Mouse (Mus musculus): ENCODE results near the gene Polr1e.
A peak's percentile ranks its signal among the peaks of the same experiment; 100 is the strongest.

- TF ChIP-seq CTCF (IDR thresholded peaks at IDR 0.05; ENCODE audit: borderline replicate concordance, insufficient read depth, low read depth, low read length) (peak; percentile 46; the same call in 1 of the 2 replicates), POLR2A (IDR thresholded peaks at IDR 0.05; ENCODE audit: borderline replicate concordance, insufficient read depth, low read length) (no peak)
These were observed 36.5 kb downstream of the Polr1e start for GRCm38 (mm10) chr4:45054862-45055261.

Data from cerebellum, adult 2 months (tissue).